Mouse (Mus musculus) small intestine, adult 2 months (tissue): ENCODE data around the gene Ccr7.

Source experiments
- CTCF ChIP-seq: fragments of 200-500 bp; IDR thresholded peaks from 2 replicates; pipeline ENCODE4 v1.5.1; 2012; ENCODE audit warnings: low read depth, mild to moderate bottlenecking, control low read depth, inconsistent platforms, low read length, moderate library complexity, mixed read lengths; ENCODE audit not compliant: insufficient replicate concordance, insufficient read length; ENCODE audit errors: extremely low read depth
- POLR2A ChIP-seq: fragments of 200-500 bp; IDR thresholded peaks from 2 replicates; pipeline ENCODE4 v1.6.1; 2012; ENCODE audit warnings: low read depth, mild to moderate bottlenecking, control low read depth, inconsistent platforms, low read length, moderate library complexity

- TF ChIP-seq POLR2A (no peak), CTCF (no peak)
Measured at GRCm38 (mm10) chr11:99155817-99156216, 940 bp upstream of the Ccr7 start.
